Mouse (Mus musculus) cerebellum, postnatal 36 days (tissue): ENCODE data around the gene Timeless.
"Not testable (repeated sequence)": the region's sequence is repeated elsewhere in the genome, so short reads cannot be mapped to it uniquely, and the experiment has no call there.

Experiments used
- DNase-seq, 2 experiments: peaks; one replicate each; pipeline ENCODE4 v3.0.0; 2021 to 2022; ENCODE audit warnings: mixed read lengths in 2 of 2

Timeless gene

DNA sequence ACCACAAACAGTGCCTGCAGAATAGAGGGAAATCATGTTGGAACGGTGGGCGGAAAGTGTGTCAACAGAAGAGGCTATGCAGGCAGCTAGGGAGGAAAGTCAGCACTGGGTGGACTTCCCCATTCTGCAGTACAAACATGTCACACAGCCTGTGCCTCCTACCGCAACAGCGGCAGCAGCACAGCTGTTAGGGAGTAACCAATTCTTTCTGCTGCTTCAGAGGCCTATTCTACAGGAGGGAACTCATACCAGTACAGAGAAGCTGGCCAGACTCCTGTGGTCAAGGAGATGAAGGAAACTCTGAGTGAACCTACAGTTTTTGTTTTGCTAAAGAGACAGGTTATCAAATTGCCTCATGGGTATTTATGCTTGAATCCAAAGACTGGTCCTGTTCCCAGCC, 27.1 kb downstream of the Timeless start:
- DNase-seq, result no peak

DNA sequence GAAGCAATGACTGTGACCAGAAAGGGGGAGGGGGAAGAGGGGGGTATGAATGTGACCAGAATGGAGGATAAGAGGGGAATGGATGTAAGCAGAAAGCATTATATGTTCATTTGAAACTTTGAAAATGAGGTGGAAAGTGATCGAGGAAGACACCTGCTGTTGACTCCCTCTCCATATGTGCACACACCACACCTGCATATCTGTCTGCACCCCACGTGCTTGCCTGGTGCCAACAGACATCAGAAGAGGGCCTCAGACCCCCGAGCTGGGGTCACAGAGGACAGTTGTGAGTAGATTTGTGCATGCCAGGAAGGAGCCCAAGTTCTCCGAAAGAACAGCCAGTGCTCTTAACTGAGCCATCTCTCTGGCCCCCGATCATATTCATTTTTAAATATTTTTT, 28.1 kb downstream of the Timeless start:
- DNase-seq, result no peak

DNA sequence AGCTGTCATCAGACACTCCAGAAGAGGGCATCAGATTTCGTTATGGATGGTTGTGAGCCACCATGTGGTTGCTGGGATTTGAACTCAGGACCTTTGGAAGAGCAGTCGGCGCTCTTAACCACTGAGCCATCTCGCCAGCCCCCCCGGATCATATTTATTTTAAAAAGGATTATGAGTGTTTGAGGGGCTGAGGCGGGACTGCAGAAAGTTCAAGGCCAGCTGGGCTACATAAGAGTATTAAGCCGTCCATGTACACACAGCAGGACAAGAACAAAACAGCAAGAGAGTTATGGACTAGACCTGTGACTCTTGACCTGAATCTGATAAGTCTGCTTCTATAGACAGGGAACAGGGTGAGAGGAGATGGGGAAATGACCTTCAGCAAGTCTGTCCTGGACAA, 28.5 kb downstream of the Timeless start:
- DNase-seq, result not testable (repeated sequence)

DNA sequence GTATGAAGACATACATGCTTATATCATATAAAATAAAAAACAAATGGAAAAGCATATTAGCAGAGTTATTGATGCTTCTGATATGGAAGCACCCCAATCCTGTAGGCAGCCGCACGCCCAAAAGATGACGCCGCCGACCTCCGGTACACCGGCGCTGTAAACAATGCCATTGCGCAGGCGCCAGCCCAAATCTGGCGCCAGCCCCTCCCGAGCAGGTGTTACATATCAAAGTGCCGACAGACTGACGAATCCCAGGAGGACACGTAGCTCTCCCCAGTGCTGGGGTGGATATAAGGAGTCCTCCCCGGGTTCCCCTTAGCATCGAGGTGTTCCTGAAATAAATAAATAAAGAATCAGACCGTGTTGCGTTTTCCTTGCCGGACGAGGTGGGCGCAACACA, 30.4 kb downstream of the Timeless start:
- no peak for DNase-seq

DNA sequence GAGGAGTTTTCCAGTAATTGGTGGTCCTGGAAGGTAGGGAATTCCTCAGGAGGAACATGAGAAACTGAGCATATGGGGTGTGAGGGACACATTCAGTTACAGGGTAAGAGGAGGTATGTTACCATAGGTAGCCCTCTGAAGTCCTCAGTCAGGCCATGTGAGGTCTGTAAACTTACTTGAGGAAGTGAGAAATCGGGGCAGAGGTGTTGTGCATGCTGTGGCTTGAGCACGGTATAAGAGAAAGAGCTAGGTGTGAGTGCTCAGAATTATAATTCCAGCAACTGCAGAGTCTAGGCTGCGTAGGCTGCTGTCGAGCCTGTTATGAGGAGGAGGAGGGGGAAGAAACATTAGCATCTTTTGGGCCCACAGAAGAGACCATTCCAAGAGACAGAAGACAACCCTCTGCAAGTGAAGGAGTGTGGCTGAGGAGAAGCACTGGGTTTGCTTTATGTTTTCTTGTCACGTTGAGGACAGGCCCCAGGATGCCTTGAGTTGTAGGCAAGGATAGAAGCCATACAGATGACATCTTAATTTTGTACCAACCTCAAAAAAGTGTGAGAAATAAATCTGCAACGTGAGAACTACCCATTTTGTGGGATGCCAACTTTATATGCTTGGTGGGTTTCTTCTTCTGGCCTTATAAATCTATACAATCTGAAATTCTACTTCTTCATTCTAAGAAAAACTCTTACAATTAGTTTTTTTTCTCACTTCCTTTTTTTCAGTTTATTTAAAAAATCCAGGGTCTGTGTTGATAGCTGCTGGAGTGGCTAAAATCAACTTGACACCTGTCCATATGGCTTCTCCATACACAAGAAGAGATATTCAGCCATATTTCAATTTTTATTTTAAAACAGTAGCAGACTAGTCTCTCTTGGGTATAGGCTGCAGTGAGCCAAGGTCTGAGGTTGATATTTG, 31.8 kb downstream of the Timeless start:
- DNase-seq, result no peak

DNA sequence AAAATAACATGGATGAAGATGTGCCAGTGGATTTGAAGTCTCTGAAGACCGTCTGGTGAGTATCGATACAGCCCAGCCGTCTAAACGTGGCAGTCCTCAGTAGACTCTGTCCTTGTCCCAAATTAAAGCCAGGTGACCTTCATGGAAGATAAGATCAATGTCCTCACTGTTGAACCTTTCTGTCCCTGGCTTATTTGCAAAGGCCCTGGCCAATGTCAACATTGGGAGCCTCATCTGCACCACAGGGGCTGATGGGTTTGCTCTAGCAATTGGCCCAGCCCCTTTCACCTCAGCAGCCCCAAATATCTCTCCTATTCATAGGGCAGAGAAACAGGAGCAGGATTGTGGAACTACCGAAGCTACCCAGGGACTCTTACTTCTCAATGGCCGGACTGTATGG, 36.5 kb downstream of the Timeless start, which contains the start of gene Apof:
Apof (plus strand) TSS at position 301 of the 400 bp plus-strand sequence.
- no peak for DNase-seq

DNA sequence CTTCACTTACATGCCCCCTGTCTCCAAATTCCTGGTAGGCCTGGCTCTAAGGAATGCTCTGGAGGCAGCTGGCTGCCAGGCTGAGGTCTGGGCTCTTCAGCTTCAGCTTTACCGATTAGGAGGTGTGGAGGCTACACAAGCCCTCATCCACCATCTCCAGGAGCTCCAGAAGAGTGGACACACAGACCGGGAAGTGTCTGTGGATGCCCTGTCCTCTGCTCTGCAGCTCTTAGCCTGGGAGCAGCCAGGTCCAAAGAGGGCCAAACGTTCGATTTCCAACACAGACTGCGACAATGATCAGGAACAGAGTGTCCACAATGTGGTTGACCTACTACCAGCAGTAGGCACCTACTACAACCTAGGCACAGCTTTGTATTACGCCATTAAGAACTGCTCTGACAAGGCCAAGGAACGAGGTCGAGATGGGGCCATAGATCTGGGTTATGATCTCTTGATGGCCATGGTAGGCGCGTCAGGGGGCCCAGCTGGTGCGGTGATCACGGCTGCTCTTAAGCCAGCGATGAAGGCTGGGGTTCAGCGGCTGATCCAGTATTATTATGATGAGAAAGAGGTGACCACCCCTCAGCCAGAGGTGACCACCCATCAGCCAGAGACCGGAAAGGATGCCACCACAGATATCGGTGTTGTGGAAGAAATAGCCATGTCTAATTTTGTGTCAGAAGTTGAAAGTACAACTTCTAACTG, 37.5 kb downstream of the Timeless start:
- DNase-seq, result no peak

DNA sequence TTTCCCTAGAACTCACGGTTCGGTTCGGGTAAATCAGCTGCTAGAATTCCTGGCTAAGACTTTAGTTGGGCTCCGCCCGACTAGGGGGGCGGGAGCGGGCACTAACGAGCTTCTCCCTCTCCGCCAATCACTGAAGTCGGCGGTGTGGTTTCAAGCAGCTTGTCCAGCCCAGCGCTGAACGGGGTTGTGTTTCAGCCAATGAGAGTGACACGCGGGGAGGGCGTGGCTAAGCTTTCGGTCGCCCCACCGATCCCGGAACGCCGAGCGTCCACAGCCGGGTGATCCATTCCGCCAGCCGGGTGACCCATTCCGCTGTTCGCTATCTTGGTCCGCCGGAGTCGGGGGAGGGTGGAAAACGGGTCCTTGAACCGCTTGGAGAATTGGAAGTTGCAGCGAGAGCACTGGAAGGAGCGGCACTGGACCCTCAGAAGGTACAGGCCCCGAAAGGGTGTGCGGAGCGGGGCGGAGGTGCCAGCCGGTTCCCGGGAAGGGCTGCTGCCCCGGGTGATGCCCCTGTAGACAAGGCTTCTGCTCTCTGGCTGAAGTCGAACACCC, 38.5 kb downstream of the Timeless start, which contains the start of gene Stat2:
Stat2 (plus strand) TSS at position 273 of the 555 bp plus-strand sequence.
- DNase-seq, result peak; percentile 97

DNA sequence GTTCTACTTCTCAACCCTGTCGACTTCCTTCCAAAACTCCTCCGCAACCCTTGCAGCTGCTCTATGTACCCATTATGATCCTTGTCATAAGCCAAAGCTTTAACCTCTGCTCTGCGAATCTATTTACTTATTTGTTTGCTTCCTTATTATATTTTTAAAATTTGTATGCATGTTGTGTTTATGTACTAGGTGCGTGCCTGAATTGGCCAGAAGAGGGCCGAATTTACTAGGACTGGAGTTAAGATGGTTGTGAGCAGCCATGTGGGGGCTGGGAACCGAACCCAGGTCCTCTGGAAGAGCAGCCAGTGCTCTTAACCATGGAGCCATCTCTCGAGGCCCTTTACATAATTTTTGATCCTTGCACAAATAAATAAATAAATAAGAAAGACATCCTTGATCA, 39.0 kb downstream of the Timeless start:
- DNase-seq, result no peak

DNA sequence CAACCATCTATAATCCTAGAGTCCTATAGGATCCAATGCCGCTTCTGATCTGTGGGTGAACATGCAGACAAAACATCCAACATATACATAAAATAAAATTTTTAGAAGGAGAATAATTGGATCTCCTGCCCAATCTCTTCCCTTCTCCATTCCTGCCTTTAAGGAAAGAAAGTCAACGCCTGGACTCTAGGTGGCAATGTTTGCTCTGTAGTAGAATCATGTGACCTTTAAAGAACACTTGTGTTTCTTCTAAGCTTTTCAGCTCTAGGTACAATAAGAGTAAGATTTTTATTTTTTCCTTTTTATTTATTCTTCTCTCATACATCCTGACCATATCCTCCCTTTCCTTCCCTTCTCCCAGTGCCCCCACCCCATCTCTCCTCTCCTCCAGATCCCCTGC, 40.0 kb downstream of the Timeless start:
- DNase-seq, result peak in 1 of 2 experiments; percentile 35

DNA sequence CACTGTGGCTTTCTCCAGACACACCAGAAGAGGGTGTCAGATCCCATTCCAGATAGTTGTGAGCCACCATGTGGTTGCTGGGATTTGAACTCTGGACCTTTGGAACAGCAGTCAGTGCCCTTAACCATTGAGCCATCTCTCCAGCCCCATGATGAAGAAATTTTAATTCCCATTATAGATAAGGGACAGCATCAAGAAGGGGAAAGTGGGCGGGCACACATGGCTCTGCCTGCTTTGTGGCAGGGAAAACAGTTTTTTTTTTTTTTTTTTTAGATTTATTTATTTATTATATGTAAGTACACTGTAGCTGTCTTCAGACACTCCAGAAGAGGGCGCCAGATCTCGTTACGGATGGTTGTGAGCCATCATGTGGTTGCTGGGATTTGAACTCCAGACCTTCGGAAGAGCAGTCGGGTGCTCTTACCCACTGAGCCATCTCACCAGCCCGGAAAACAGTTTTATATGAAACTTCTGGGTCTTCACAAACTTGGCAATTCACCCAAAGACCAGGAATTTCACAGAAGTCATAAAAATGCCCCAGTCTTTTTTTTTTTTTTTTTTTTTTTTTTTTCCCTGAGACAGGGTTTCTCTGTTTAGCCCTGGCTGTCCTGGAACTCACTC, 41.1 kb downstream of the Timeless start:
- not testable (repeated sequence) for DNase-seq

DNA sequence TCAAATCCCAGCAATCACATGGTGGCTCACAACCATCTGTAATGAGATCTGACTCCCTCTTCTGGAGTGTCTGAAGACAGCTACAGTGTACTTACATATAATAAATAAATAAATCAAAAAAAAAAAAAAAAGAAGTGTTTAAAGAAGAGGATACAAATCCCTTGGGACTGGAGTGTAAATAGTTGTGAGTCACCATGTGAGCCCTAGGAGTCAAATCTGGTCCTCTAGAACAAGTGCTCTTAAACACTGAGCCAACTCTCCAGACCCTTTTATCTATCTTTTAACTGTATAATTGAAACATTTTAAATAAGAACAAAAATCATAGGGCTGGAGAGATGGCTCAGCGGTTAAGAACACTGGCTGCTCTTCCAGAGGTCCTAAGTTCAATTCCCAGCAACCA, 43.5 kb downstream of the Timeless start:
- not testable (repeated sequence) for DNase-seq

DNA sequence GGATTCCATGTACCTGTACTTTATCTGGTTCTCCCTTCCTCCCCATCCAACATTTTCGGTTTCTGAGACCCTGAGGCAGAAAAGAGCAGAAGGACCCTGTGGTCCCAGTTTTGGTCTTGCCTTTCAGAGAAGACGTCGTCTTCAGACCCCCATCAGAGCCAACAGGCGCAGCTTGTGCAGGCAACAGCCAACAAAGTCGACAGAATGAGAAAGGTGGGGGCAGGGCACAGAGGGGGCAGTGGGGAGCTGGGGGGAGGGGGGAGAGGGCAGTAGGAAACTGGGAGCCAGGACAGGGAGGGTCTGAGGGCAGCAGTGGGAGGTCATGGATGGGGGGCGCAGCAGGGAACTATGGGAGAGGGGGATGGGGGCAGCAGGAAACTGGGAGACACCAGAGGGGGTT, 46.3 kb downstream of the Timeless start:
- no peak for DNase-seq

DNA sequence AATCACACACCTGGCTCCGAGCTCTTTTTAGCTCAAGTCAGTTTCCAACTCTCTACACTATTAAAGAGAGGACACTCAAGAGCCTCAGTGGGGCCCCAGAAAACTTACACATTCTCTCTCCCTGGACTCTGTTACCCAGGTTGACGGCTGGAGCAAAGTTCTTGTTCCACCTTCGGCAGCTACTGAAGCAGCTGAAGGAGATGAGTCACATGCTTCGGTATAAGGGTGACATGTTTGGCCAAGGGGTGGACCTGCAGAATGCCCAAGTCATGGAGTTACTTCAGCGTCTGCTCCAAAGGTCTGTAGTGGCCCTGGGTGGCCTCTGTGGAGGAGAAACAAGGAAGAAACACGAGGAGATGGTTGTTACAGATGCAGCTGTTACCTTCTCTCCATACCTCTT, 49.1 kb downstream of the Timeless start:
- DNase-seq, result no peak

DNA sequence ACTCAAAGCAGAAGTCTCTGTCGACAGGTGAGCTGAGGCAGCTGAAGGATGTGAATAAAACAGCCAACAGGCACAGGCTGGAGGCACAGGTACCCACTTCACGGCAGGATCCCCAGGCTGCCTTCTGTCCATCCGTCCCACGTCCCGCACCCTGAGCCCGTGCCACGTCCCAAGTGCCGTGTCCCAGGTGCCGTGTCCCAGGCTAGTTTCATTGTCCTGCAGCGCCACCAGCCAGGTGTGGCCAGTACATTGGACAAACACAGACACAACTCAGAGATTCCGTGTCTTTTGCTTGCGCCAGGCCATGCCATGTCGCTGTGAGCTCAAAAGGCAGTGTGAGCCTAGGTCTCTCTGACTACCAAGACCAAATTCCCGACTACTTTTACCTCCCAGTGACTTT, 49.8 kb downstream of the Timeless start:
- DNase-seq, result no peak

DNA sequence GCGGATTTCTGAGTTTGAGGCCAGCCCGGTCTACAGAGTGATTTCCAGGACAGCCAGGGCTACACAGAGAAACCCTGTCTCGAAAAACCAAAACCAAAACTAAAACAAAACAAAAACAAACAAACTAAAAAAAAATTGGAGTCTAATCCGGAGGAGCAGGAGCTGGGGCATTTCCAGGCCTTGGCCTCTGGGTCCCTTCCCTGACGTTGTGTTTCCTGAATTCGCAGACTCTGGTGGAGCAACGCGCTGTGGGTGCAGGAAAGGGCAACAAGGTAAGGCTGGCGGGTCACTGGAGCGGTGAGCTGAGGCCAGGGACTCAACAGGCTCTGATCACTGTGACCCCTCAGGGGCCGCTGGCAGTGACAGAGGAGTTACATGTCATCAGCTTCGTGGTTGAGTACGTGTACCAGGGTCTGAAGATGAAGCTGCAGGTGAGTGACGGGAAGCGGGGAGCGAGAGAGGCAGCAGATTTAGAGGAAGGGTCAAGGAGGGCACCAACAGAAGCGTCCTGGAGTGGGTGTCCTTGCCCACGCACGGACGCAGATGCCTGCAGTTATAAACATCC, 51.1 kb downstream of the Timeless start:
- DNase-seq, result peak in 1 of 2 experiments; percentile 36

DNA sequence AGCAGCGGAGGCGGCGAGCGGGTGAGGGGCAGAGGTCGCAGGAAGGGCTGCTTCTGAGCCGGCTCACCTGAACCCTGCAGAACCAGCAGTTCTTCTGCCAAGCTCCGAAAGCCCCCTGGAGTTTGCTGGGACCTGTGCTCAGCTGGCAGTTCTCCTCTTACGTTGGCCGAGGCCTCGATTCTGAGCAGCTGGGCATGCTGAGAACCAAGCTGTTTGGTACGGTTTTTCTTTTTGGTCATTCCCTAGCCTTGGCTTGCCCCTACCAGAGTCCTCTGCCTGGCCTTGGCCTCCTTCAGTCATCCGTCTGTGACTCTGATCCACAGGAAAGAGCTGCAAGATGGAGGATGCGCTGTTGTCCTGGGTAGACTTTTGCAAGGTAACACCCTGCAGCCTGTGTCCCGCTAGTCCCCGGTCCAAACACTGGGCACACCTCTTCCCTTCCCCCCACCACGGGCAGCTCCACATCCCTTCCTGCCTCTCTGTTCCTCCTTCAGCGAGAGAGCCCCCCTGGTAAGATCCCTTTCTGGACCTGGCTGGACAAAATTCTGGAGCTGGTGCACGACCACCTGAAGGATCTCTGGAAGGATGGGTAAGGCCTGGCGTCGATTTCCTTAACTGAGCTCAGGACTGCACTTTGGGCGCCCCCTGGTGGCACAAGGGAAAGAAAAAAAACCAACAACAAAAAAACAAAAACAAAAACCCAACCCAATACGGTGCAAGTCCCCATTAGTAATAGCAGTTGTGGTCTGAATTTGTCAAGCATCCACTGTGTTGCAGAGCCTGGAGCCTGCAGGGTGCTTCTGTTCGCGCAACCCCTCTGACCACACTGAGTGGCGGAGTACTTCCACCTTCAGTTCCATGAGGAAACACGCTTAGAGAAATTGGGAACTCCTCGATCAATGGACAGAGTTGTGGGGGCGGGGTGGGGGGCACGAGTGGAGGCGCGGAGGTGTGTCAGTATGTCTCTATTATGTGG, 52.0 kb downstream of the Timeless start:
- peak; percentile 96 to 99 for DNase-seq

DNA sequence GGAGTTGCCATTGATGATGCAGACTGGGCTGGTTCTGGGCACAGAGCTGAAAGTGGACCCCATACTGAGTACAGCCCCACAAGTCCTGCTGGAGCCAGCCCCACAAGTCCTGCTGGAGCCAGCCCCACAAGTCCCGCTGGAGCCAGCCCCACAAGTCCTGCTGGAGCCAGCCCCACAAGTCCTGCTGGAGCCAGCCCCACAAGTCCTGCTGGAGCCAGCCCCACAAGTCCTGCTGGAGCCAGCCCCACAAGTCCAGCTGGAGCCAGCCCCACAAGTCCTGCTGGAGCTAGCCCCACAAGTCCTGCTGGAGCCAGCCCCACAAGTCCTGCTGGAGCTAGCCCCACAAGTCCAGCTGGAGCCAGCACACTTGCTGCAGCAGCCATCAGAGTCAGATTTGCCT, 58.7 kb downstream of the Timeless start:
- DNase-seq, result not testable (repeated sequence)

DNA sequence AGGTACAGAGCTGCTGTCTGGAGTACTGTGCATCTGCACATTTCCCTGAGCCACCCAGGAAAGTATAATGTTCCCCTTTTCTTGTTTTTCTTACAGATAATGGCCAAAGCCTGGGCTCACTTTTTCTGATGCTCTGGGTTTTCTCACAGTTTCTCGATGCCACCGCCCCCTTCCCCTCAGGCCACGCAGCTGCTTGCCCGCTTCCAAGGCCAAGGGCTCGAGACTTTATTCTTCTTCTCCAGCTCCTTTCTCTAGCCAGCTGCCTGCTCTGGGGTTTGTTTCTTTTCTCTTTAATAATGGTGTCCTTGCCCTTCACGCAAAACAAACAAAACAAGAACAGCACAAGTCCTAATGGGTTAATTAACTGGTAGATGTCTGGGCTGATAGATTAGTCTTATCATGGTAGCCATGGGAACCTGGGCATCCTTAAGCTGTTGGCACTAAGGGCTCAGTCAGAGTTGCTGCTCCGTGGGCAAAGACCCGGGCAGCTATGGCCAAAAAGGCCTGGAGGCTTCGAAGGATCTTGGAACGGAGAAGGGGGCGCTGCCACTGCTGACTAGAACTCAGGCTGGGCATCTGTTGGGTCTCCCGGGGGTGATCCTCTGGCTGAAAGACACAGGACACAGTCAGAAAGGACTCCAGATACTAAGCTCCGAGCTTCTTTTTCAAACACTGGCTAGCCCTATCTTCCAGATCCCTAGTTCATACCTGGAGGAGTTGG, 64.7 kb downstream of the Timeless start:
- DNase-seq, result no peak

DNA sequence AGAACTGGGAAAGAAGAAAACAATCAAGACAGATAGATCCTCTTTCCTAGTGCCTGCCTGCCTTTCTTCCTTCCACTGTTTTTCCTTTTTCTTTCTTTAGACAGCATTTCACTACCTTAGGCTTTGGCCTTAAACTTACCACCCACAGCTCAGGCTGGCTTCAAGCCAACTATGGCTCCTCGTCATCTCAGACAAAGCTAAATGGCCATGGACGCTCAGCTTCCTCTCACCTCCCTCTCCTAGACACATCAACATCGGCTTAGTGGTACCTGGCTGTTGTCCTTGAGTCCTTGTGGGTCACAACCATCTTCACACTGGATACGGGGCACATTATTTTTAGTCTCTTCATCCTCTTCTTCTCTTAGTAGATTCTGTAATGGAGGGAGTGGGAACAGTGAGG, 65.4 kb downstream of the Timeless start:
- DNase-seq, result peak; percentile 71 to 74

DNA sequence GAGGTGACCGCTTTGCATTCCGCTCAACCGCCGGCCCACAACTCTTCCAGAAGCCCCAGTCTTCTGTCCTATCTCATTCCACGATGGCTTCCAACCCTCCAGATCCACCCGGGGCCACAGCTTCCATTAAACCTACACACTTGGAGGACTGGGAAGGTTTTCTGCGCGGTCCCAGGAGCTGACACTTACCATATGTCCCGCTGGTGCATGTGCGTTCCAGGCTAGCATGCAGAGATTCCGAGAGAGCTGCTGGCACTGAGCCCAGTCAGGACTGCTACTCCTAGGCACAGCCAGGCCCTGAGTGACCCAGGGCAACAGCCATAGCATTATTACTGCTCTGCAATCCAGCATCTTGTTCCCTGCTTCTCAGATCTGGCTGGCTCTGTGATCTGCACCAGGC, 65.8 kb downstream of the Timeless start:
- DNase-seq, result peak; percentile 67 to 69
